Mouse (Mus musculus) cortical plate, adult 2 months (tissue): ENCODE measurements around the gene Plac9a.

Experiments used
- CTCF ChIP-seq: fragments of 200-500 bp; IDR thresholded peaks from 2 replicates; pipeline ENCODE4 v1.5.1; 2011; ENCODE audit warnings: mild to moderate bottlenecking, control low read depth, low read length; ENCODE audit not compliant: insufficient read depth; ENCODE audit errors: extremely low read depth
- POLR2A ChIP-seq: fragments of 200-500 bp; IDR thresholded peaks from 2 replicates; pipeline ENCODE4 v1.6.1; 2011; ENCODE audit warnings: mild to moderate bottlenecking, low read length, control low read depth; ENCODE audit not compliant: insufficient read depth; ENCODE audit errors: extremely low read depth

- TF ChIP-seq POLR2A: no peak
- no peak for TF ChIP-seq CTCF
These were observed 30.2 kb downstream of the Plac9a start for GRCm38 (mm10) chr14:25872461-25873415.
